Mouse (Mus musculus): ENCODE results near the gene Cacna1s. TPM values are rescaled to one million over a fixed set of nuclear protein-coding genes. Genes with fewer than 3 reads are reported as not detected.

Gene Cacna1s
- total RNA-seq, 1 experiment, result 15.8 TPM

DNA sequence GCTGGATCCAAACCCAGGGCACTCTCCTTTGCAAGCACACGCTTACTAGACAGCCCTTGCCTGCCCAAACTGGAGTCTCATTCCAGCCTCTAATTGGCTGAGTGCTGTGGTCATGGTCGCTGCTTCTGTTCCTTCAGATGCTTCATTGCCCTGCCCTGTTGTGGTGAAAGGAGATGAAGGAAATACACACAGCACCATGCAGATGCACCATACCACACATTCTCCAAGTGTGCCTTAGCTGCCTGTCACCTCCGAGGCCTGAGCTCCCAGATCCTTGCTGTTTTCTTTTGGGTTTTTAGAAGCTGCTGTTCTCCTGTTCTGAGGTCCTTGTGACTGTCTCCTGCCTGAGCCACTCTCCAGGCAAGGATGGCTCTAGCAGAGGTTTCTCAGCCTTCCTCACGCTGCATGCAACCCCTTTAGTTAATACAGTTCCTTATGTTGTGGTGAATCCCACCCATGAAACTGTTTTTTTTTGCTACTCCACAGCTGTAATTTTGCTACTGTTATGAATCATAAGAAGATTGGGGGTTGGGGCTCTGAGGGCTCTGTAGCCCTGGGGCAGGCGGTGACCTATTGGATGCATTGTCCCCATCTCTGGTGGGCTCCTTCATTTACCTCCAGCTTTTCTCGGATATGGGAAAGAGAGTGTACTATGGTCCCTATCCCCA lies 83.4 kb downstream of the Cacna1s start:
- in situ Hi-C loops (cut with MboI; ENCODE audit: low sequenced_read_pairs in 2 of 2, unreplicated experiment in 2 of 2), result no loop called here
- no peak overlapping the region for H3K4me3 ChIP-seq (ENCODE audit: insufficient read depth in 1 of 2, low read depth in 1 of 2, low read length in 2 of 2, poor library complexity in 1 of 2, severe bottlenecking in 1 of 2)
- H3K27ac ChIP-seq (ENCODE audit: insufficient read depth, low read depth, low read length, poor library complexity, severe bottlenecking), result no peak overlapping the region
- H3K4me1 ChIP-seq (ENCODE audit: control insufficient read depth in 2 of 2, insufficient read depth in 2 of 2, low read length in 2 of 2, poor library complexity in 1 of 2), result peaks cover 7 to 33% of the 10 kb centered on the region in 2 experiments; a peak in 3 of 4 replicates
- no peak overlapping the region for H3K9ac ChIP-seq (ENCODE audit: insufficient read depth, low read depth, low read length, poor library complexity, severe bottlenecking)
- no peak for DNase-seq (ENCODE audit: low read depth, low spot score)
- no peak for TF ChIP-seq ZNF384 (IDR thresholded peaks at IDR 0.05; ENCODE audit: low read depth, low read length)
- no peak for TF ChIP-seq HCFC1 (IDR thresholded peaks at IDR 0.05; ENCODE audit: borderline replicate concordance, insufficient read depth, low read length)
- no peak for TF ChIP-seq CHD2 (IDR thresholded peaks at IDR 0.05; ENCODE audit: low read depth, low read length)
- no peak for TF ChIP-seq ZC3H11A (IDR thresholded peaks at IDR 0.05; ENCODE audit: borderline replicate concordance, low read depth, low read length)
- no peak for TF ChIP-seq MAFK (IDR thresholded peaks at IDR 0.05; ENCODE audit: insufficient read depth, low read depth, low read length)
- no peaks in the 10 kb centered on the region for H3K36me3 ChIP-seq (ENCODE audit: control insufficient read depth, insufficient read depth, low read length, poor library complexity, severe bottlenecking)
- H3K9me3 ChIP-seq (ENCODE audit: control insufficient read depth, insufficient read depth, low read depth, low read length), result no peaks in the 10 kb centered on the region

DNA sequence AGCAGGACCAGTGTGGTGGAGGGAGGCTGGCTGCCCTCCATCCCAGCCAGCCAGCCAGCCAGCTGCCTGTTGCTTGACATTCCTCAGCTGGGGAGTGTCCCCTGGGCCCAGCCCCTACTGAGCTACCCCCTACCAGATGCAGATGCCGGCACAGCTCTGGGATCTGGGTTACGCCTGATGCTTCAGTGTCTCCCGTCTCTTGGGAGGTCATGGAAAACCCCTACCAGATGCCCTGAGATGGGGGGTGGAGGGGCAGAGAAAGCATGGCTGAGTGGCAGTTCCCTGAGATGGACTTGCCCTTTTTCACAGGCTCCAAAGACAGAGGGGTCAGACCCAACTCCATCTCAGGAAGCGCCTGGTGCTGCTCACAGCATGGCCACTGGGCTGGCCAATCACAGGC lies 84.0 kb downstream of the Cacna1s start:
- no peaks in the 10 kb centered on the region for H3K9me3 ChIP-seq (ENCODE audit: control insufficient read depth, insufficient read depth, low read depth, low read length)
- H3K27ac ChIP-seq (ENCODE audit: insufficient read depth, low read depth, low read length, poor library complexity, severe bottlenecking), result no peak overlapping the region

DNA sequence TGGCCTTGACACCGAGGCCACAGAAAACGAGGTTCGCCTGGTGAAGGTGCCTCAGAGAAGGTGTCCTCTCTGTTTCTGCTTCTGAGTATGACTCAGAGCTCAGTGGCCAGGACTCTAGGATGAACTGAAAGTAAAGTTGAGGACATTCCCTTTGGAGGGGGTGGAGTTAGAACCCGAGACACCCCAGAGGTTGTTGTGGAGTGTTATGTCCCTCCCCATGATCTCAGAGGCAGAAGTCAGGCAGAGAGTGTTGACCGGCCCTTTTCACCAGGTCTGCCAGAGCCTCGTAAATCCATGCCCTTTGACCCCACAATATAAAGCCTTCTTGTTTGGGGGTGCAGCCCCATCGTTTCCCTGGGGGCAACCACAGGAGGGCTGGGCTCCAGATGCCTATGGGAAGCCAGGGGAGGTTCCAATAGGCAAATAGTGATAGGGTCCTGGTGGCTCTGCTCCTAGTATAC lies 84.6 kb downstream of the Cacna1s start:
- in situ Hi-C loops (cut with MboI; ENCODE audit: low sequenced_read_pairs in 2 of 2, unreplicated experiment in 2 of 2), result no loop called here
- no peak overlapping the region for H3K27ac ChIP-seq (ENCODE audit: insufficient read depth, low read depth, low read length, poor library complexity, severe bottlenecking)
- no peak overlapping the region for H3K9ac ChIP-seq (ENCODE audit: insufficient read depth, low read depth, low read length, poor library complexity, severe bottlenecking)
- DNase-seq (ENCODE audit: low read depth, low spot score), result no peak
- H3K4me1 ChIP-seq (ENCODE audit: control insufficient read depth in 2 of 2, insufficient read depth in 2 of 2, low read length in 2 of 2, poor library complexity in 1 of 2), result peaks cover 7 to 31% of the 10 kb centered on the region in 2 experiments; a peak in 3 of 4 replicates
- no peaks in the 10 kb centered on the region for H3K36me3 ChIP-seq (ENCODE audit: control insufficient read depth, insufficient read depth, low read length, poor library complexity, severe bottlenecking)
- H3K4me3 ChIP-seq (ENCODE audit: insufficient read depth in 1 of 2, low read depth in 1 of 2, low read length in 2 of 2, poor library complexity in 1 of 2, severe bottlenecking in 1 of 2), result no peak overlapping the region
- no peaks in the 10 kb centered on the region for H3K9me3 ChIP-seq (ENCODE audit: control insufficient read depth, insufficient read depth, low read depth, low read length)
- TF ChIP-seq MAFK (IDR thresholded peaks at IDR 0.05; ENCODE audit: insufficient read depth, low read depth, low read length), result no peak
- no peak for TF ChIP-seq CHD2 (IDR thresholded peaks at IDR 0.05; ENCODE audit: low read depth, low read length)
- TF ChIP-seq ZC3H11A (IDR thresholded peaks at IDR 0.05; ENCODE audit: borderline replicate concordance, low read depth, low read length), result no peak
- no peak for TF ChIP-seq ZNF384 (IDR thresholded peaks at IDR 0.05; ENCODE audit: low read depth, low read length)
- TF ChIP-seq HCFC1 (IDR thresholded peaks at IDR 0.05; ENCODE audit: borderline replicate concordance, insufficient read depth, low read length), result no peak

More for the DNA sequence above, 84.0 kb downstream of the Cacna1s start:
- H3K9ac ChIP-seq (ENCODE audit: insufficient read depth, low read depth, low read length, poor library complexity, severe bottlenecking), result no peak overlapping the region
- DNase-seq (ENCODE audit: low read depth, low spot score), result no peak
- H3K4me3 ChIP-seq (ENCODE audit: insufficient read depth in 1 of 2, low read depth in 1 of 2, low read length in 2 of 2, poor library complexity in 1 of 2, severe bottlenecking in 1 of 2), result no peak overlapping the region
- peaks cover 7 to 33% of the 10 kb centered on the region in 2 experiments; a peak in 3 of 4 replicates for H3K4me1 ChIP-seq (ENCODE audit: control insufficient read depth in 2 of 2, insufficient read depth in 2 of 2, low read length in 2 of 2, poor library complexity in 1 of 2)
- no peaks in the 10 kb centered on the region for H3K36me3 ChIP-seq (ENCODE audit: control insufficient read depth, insufficient read depth, low read length, poor library complexity, severe bottlenecking)
- no peak for TF ChIP-seq HCFC1 (IDR thresholded peaks at IDR 0.05; ENCODE audit: borderline replicate concordance, insufficient read depth, low read length)
- TF ChIP-seq ZC3H11A (IDR thresholded peaks at IDR 0.05; ENCODE audit: borderline replicate concordance, low read depth, low read length), result no peak
- TF ChIP-seq CHD2 (IDR thresholded peaks at IDR 0.05; ENCODE audit: low read depth, low read length), result no peak
- TF ChIP-seq ZNF384 (IDR thresholded peaks at IDR 0.05; ENCODE audit: low read depth, low read length), result no peak
- TF ChIP-seq MAFK (IDR thresholded peaks at IDR 0.05; ENCODE audit: insufficient read depth, low read depth, low read length), result no peak
- in situ Hi-C loops (cut with MboI; ENCODE audit: low sequenced_read_pairs in 2 of 2, unreplicated experiment in 2 of 2), result no loop called here

DNA sequence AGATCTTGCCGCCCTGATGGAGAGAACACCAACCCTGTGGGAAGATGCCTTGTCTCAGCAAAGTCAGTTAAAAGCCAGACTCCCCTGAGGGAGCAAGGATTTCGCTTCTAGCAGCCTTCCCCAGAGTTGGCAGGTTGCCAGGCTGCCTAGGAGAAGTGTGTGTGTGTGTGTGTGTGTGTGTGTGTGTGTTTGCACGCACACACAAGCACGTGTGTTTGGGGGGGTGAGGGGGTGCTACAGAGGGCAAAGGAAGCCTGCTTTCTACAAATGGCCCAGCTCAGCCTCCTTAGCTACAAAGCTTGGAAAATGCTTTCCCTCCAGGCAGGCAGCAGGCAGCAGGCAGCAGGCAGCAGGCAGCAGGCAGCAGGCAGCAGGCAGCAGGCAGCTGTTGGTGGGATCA lies 85.0 kb downstream of the Cacna1s start:
- no peak overlapping the region for H3K9ac ChIP-seq (ENCODE audit: insufficient read depth, low read depth, low read length, poor library complexity, severe bottlenecking)
- H3K27ac ChIP-seq (ENCODE audit: insufficient read depth, low read depth, low read length, poor library complexity, severe bottlenecking), result no peak overlapping the region
- DNase-seq (ENCODE audit: low read depth, low spot score), result no peak
- H3K4me3 ChIP-seq (ENCODE audit: insufficient read depth in 1 of 2, low read depth in 1 of 2, low read length in 2 of 2, poor library complexity in 1 of 2, severe bottlenecking in 1 of 2), result no peak overlapping the region
- H3K4me1 ChIP-seq (ENCODE audit: control insufficient read depth in 2 of 2, insufficient read depth in 2 of 2, low read length in 2 of 2, poor library complexity in 1 of 2), result peaks cover 8 to 33% of the 10 kb centered on the region in 2 experiments; a peak in 3 of 4 replicates
- in situ Hi-C loops (cut with MboI; ENCODE audit: low sequenced_read_pairs in 2 of 2, unreplicated experiment in 2 of 2), result no loop called here
- H3K9me3 ChIP-seq (ENCODE audit: control insufficient read depth, insufficient read depth, low read depth, low read length), result no peaks in the 10 kb centered on the region
- H3K36me3 ChIP-seq (ENCODE audit: control insufficient read depth, insufficient read depth, low read length, poor library complexity, severe bottlenecking), result no peaks in the 10 kb centered on the region
- TF ChIP-seq ZNF384 (IDR thresholded peaks at IDR 0.05; ENCODE audit: low read depth, low read length), result no peak
- TF ChIP-seq HCFC1 (IDR thresholded peaks at IDR 0.05; ENCODE audit: borderline replicate concordance, insufficient read depth, low read length), result no peak
- no peak for TF ChIP-seq ZC3H11A (IDR thresholded peaks at IDR 0.05; ENCODE audit: borderline replicate concordance, low read depth, low read length)
- TF ChIP-seq CHD2 (IDR thresholded peaks at IDR 0.05; ENCODE audit: low read depth, low read length), result no peak
- no peak for TF ChIP-seq MAFK (IDR thresholded peaks at IDR 0.05; ENCODE audit: insufficient read depth, low read depth, low read length)

Data from ES-E14 (cell line).